Mouse (Mus musculus): ENCODE data around the gene Pcyt1b. TPM values are rescaled to one million over a fixed set of nuclear protein-coding genes. Genes with fewer than 3 reads are reported as not detected.

Pcyt1b gene
- total RNA-seq, 1 experiment from 2014 or later: 4.4 TPM

GRCm38 (mm10) chrX:93700528-93701225, 46.0 kb downstream of the Pcyt1b start:
- ATAC-seq (replicated peaks in 1 of 2; ENCODE audit: insufficient read depth in 1 of 2, low FRiP score in 2 of 2, low TSS enrichment in 1 of 2, low read depth in 1 of 2, poor library complexity in 2 of 2, severe bottlenecking in 2 of 2): peak; percentile 89 to 92

- no peak for ATAC-seq (replicated peaks in 1 of 2; ENCODE audit: insufficient read depth in 1 of 2, low FRiP score in 2 of 2, low TSS enrichment in 1 of 2, low read depth in 1 of 2, poor library complexity in 2 of 2, severe bottlenecking in 2 of 2)
These were observed 57.9 kb downstream of the Pcyt1b start for GRCm38 (mm10) chrX:93712566-93712965.

- no peak for ATAC-seq (replicated peaks in 1 of 2; ENCODE audit: insufficient read depth in 1 of 2, low FRiP score in 2 of 2, low TSS enrichment in 1 of 2, low read depth in 1 of 2, poor library complexity in 2 of 2, severe bottlenecking in 2 of 2)
These were observed 74.9 kb downstream of the Pcyt1b start for GRCm38 (mm10) chrX:93729529-93729928.

- ATAC-seq (replicated peaks in 1 of 2; ENCODE audit: insufficient read depth in 1 of 2, low FRiP score in 2 of 2, low TSS enrichment in 1 of 2, low read depth in 1 of 2, poor library complexity in 2 of 2, severe bottlenecking in 2 of 2): no peak
These were observed 76.2 kb downstream of the Pcyt1b start for GRCm38 (mm10) chrX:93730854-93731253.

GRCm38 (mm10) chrX:93732407-93732806, 77.7 kb downstream of the Pcyt1b start:
- no peak for ATAC-seq (replicated peaks in 1 of 2; ENCODE audit: insufficient read depth in 1 of 2, low FRiP score in 2 of 2, low TSS enrichment in 1 of 2, low read depth in 1 of 2, poor library complexity in 2 of 2, severe bottlenecking in 2 of 2)

- no peak for ATAC-seq (replicated peaks in 1 of 2; ENCODE audit: insufficient read depth in 1 of 2, low FRiP score in 2 of 2, low TSS enrichment in 1 of 2, low read depth in 1 of 2, poor library complexity in 2 of 2, severe bottlenecking in 2 of 2)
These were observed 78.5 kb downstream of the Pcyt1b start for GRCm38 (mm10) chrX:93732975-93733748.

- ATAC-seq (replicated peaks in 1 of 2; ENCODE audit: insufficient read depth in 1 of 2, low FRiP score in 2 of 2, low TSS enrichment in 1 of 2, low read depth in 1 of 2, poor library complexity in 2 of 2, severe bottlenecking in 2 of 2): no peak
These were observed 94.5 kb downstream of the Pcyt1b start for GRCm38 (mm10) chrX:93749165-93749564.

GRCm38 (mm10) chrX:93750566-93750965, 95.9 kb downstream of the Pcyt1b start:
- ATAC-seq (replicated peaks in 1 of 2; ENCODE audit: insufficient read depth in 1 of 2, low FRiP score in 2 of 2, low TSS enrichment in 1 of 2, low read depth in 1 of 2, poor library complexity in 2 of 2, severe bottlenecking in 2 of 2): no peak

GRCm38 (mm10) chrX:93755210-93755842, 100.7 kb downstream of the Pcyt1b start:
- ATAC-seq (replicated peaks in 1 of 2; ENCODE audit: insufficient read depth in 1 of 2, low FRiP score in 2 of 2, low TSS enrichment in 1 of 2, low read depth in 1 of 2, poor library complexity in 2 of 2, severe bottlenecking in 2 of 2): no peak

- ATAC-seq (replicated peaks in 1 of 2; ENCODE audit: insufficient read depth in 1 of 2, low FRiP score in 2 of 2, low TSS enrichment in 1 of 2, low read depth in 1 of 2, poor library complexity in 2 of 2, severe bottlenecking in 2 of 2): no peak
These were observed 102.3 kb downstream of the Pcyt1b start for GRCm38 (mm10) chrX:93756867-93757455.

GRCm38 (mm10) chrX:93760770-93761169, 106.1 kb downstream of the Pcyt1b start:
- ATAC-seq (replicated peaks in 1 of 2; ENCODE audit: insufficient read depth in 1 of 2, low FRiP score in 2 of 2, low TSS enrichment in 1 of 2, low read depth in 1 of 2, poor library complexity in 2 of 2, severe bottlenecking in 2 of 2): no peak

- no peak for ATAC-seq (replicated peaks in 1 of 2; ENCODE audit: insufficient read depth in 1 of 2, low FRiP score in 2 of 2, low TSS enrichment in 1 of 2, low read depth in 1 of 2, poor library complexity in 2 of 2, severe bottlenecking in 2 of 2)
These were observed 134.9 kb downstream of the Pcyt1b start for GRCm38 (mm10) chrX:93789562-93789961.

GRCm38 (mm10) chrX:93793168-93793567, 138.5 kb downstream of the Pcyt1b start:
- ATAC-seq (replicated peaks in 1 of 2; ENCODE audit: insufficient read depth in 1 of 2, low FRiP score in 2 of 2, low TSS enrichment in 1 of 2, low read depth in 1 of 2, poor library complexity in 2 of 2, severe bottlenecking in 2 of 2): peak in 1 of 2 experiments; percentile 53; a peak in 1 of 4 replicates

Other genes starting within 250 kb of the Pcyt1b start
- gene Pola1, start 22.7 kb upstream of the Pcyt1b start, total RNA-seq (2017): 118 and 133 TPM in 2 replicates
- 64.9 and 83.6 TPM in 2 replicates for gene Pdk3, start 177.3 kb downstream of the Pcyt1b start, total RNA-seq (2017)

All from hematopoietic stem cell, adult 5-6 weeks (primary cell).